Mouse (Mus musculus): Measurements from ENCODE around the gene Gfi1b. TPM values are rescaled to one million over a fixed set of nuclear protein-coding genes. Genes with fewer than 3 reads are reported as not detected.

Gene Gfi1b
- polyA plus RNA-seq, 1 experiment, result not detected

DNA sequence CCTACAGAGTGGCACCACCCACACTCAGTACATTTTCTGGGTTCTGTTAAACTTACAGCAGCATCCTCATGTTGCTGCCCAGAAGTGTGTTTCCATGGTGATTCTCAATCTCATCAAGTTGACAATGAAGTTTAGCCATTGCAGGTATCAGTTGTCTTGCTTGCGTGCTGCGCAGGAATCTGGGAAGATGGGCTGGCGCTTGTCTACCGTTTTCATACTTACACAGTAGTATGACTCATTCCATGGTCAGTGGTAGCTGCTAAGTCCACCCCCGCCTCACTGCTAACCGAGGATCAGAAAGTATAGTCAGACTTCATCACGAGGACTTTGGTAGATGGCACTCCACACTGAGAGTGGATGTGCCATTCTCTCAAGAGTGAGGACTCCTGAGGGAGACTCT, 31.6 kb upstream of the Gfi1b start:
- peaks cover 18% of the 10 kb centered on the region for H3K36me3 ChIP-seq (ENCODE audit: control insufficient read depth, insufficient read depth)
- peaks cover 8% of the 10 kb centered on the region for H3K79me3 ChIP-seq (ENCODE audit: low read depth)
- no peak overlapping the region for H3ac ChIP-seq (ENCODE audit: control insufficient read depth, insufficient read length, low read depth)
- H3K79me2 ChIP-seq (ENCODE audit: control insufficient read depth, insufficient read depth), result peaks cover 37% of the 10 kb centered on the region
- TF ChIP-seq CEBPB (IDR thresholded peaks at IDR 0.05; ENCODE audit: low read depth) (no peak), MAX (IDR thresholded peaks at IDR 0.05) (no peak), USF1 (IDR thresholded peaks at IDR 0.05; ENCODE audit: low read depth) (no peak), MYOD1 (IDR thresholded peaks at IDR 0.05; ENCODE audit: control insufficient read depth, insufficient read length, low read depth) (no peak), CTCF (IDR thresholded peaks at IDR 0.05; ENCODE audit: control insufficient read depth, insufficient read depth, insufficient read length) (no peak), MYOG (IDR thresholded peaks at IDR 0.05; ENCODE audit: control insufficient read depth, extremely low read depth, insufficient read length) (no peak), FOSL1 (IDR thresholded peaks at IDR 0.05; ENCODE audit: insufficient read depth, low read length, poor library complexity, severe bottlenecking) (no peak)
- H3K27me3 ChIP-seq (ENCODE audit: control insufficient read depth, insufficient read depth, insufficient read length), result no peaks in the 10 kb centered on the region
- H3K4me3 ChIP-seq (ENCODE audit: insufficient read depth, poor library complexity, severe bottlenecking), result no peak overlapping the region

DNA sequence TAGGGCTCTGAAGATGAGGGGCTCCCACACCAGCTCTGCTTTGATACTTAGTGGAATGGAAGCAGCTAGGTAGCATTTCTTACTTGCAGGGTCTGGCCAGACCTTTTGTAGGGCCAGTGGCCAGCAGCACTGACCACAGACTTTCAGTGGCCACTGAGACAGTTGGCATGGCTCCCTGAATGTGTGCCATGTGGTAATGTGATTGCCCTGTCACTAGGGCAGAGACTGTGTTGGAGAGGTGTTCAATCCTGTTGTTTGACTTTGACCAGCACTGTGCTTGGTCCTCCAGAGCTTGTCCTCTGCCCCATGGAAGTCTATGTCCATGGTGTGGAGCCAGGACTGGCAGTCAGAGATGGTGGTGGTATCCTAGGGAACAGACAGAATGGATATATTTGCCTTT, 28.7 kb upstream of the Gfi1b start:
- H3K27me3 ChIP-seq (ENCODE audit: control insufficient read depth, insufficient read depth, insufficient read length), result no peaks in the 10 kb centered on the region
- TF ChIP-seq CTCF (IDR thresholded peaks at IDR 0.05; ENCODE audit: control insufficient read depth, insufficient read depth, insufficient read length) (no peak), CEBPB (IDR thresholded peaks at IDR 0.05; ENCODE audit: low read depth) (no peak), USF1 (IDR thresholded peaks at IDR 0.05; ENCODE audit: low read depth) (no peak), MAX (IDR thresholded peaks at IDR 0.05) (no peak), FOSL1 (IDR thresholded peaks at IDR 0.05; ENCODE audit: insufficient read depth, low read length, poor library complexity, severe bottlenecking) (no peak), MYOD1 (IDR thresholded peaks at IDR 0.05; ENCODE audit: control insufficient read depth, insufficient read length, low read depth) (no peak), MYOG (IDR thresholded peaks at IDR 0.05; ENCODE audit: control insufficient read depth, extremely low read depth, insufficient read length) (no peak)
- peaks cover 6% of the 10 kb centered on the region for H3K36me3 ChIP-seq (ENCODE audit: control insufficient read depth, insufficient read depth)
- no peak overlapping the region for H3K4me3 ChIP-seq (ENCODE audit: insufficient read depth, poor library complexity, severe bottlenecking)
- H3K79me3 ChIP-seq (ENCODE audit: low read depth), result peaks cover 18% of the 10 kb centered on the region
- H3K79me2 ChIP-seq (ENCODE audit: control insufficient read depth, insufficient read depth), result peaks cover 59% of the 10 kb centered on the region
- no peak overlapping the region for H3ac ChIP-seq (ENCODE audit: control insufficient read depth, insufficient read length, low read depth)

DNA sequence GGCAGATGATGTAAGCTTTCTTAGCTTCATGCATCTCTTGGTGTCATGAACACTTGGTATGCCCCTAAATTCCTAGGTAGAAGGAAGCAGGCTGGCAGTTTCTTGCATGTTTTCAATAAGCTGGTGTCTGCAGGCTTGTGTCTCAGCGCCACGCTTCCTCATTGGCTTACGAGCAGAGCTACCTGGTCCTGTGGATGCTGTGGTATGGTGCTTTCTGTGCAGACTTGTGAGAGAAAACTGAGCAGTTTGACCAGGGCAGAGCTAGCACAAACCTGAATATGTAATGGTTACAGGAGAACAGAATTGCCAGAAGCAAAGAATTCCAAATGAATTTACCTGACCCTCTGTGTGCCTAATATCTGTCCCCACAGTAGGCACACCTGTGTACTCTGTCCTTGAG, 21.3 kb upstream of the Gfi1b start:
- H3K4me3 ChIP-seq (ENCODE audit: insufficient read depth, poor library complexity, severe bottlenecking), result no peak overlapping the region
- H3K79me2 ChIP-seq (ENCODE audit: control insufficient read depth, insufficient read depth), result peaks cover 62% of the 10 kb centered on the region
- no peak for TF ChIP-seq FOSL1 (IDR thresholded peaks at IDR 0.05; ENCODE audit: insufficient read depth, low read length, poor library complexity, severe bottlenecking)
- TF ChIP-seq MYOG (IDR thresholded peaks at IDR 0.05; ENCODE audit: control insufficient read depth, extremely low read depth, insufficient read length), result no peak
- TF ChIP-seq MYOD1 (IDR thresholded peaks at IDR 0.05; ENCODE audit: control insufficient read depth, insufficient read length, low read depth), result no peak
- no peak for TF ChIP-seq CTCF (IDR thresholded peaks at IDR 0.05; ENCODE audit: control insufficient read depth, insufficient read depth, insufficient read length)
- no peak for TF ChIP-seq USF1 (IDR thresholded peaks at IDR 0.05; ENCODE audit: low read depth)
- H3K79me3 ChIP-seq (ENCODE audit: low read depth), result peaks cover 28% of the 10 kb centered on the region
- H3K27me3 ChIP-seq (ENCODE audit: control insufficient read depth, insufficient read depth, insufficient read length), result no peaks in the 10 kb centered on the region
- H3ac ChIP-seq (ENCODE audit: control insufficient read depth, insufficient read length, low read depth), result no peak overlapping the region
- no peaks in the 10 kb centered on the region for H3K36me3 ChIP-seq (ENCODE audit: control insufficient read depth, insufficient read depth)

DNA sequence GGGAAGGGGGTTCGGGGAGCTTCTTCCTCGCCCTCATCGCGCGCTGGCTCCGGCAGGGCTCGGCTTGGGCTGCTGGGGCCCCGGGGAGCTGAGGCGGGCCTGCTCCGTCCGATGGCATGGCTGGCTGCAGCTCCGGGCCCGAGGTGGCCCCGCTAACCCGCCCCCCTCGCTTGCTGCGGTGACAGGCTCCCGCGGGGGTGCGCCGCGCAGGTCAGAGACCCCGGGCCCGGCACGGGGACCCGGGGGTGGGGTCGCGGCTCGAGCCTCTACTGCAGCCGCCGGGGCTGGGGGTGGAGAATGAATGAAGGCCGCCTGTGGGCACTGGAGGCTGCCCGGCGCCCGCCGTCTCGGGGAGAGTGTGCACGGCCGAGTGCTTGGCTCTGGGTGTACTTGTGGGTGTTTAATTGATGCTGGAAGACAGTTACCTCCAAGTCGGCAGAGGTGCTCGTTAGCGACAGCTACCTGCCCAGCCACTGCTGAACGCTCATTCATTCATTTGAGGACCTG, 19.7 kb upstream of the Gfi1b start:
- TF ChIP-seq MAX (IDR thresholded peaks at IDR 0.05) (no peak), USF1 (IDR thresholded peaks at IDR 0.05; ENCODE audit: low read depth) (no peak), CTCF (IDR thresholded peaks at IDR 0.05; ENCODE audit: control insufficient read depth, insufficient read depth, insufficient read length) (no peak), MYOD1 (IDR thresholded peaks at IDR 0.05; ENCODE audit: control insufficient read depth, insufficient read length, low read depth) (no peak), MYOG (IDR thresholded peaks at IDR 0.05; ENCODE audit: control insufficient read depth, extremely low read depth, insufficient read length) (no peak), CEBPB (IDR thresholded peaks at IDR 0.05; ENCODE audit: low read depth) (no peak), FOSL1 (IDR thresholded peaks at IDR 0.05; ENCODE audit: insufficient read depth, low read length, poor library complexity, severe bottlenecking) (no peak)
- H3K4me3 ChIP-seq (ENCODE audit: insufficient read depth, poor library complexity, severe bottlenecking), result peak overlapping the region; percentile 86

DNA sequence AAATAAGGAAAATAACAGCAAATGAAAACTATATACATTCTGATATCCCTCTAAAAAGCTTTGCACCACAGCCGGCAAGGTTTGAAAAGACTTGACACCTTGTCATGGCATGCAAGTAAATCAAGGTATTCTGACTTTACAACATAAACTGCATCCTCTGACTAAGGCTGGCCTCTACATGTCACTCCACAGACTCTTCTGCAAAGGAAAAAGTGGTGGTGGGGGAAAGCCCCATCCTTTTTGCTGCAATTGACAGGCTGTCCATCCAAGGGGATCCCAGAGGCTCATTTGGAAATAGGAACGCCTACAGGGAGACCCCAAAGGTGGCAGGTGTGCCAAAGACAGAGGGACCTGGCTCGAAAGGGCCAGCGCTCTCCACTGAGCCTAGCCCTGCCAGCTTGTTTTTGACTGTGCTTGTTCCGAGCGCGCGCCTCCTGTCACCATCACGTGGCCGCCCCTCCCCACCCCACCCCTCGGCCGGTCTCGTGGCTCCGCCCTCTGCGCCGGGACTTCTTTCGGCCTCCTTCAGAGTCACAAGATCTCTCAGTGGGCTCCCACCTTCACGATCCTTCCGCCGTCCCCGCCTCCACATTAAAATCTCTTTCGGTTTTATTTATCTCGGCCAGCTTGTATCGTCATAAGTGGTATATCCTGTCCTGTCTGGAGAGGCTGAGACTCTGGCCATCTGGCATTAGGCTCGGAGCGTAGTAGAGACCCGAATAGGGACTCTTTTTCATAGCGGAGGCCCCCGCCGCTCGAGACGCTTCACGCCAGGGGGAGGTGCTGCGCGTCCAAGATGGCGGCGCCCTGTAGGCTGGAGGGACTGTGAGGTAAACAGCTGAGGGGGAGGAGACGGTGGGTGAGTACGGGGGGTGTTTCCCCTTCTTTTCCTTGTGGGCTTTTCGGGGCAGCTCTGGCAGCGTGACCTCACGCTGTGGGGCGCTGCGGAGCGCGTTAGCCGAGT, 19.0 kb upstream of the Gfi1b start, which contains the start of gene Tsc1:
Gene Tsc1 (plus strand): TSS at position 768 of the 964 bp plus-strand sequence.
- Histone ChIP-seq H3K79me3 (ENCODE audit: low read depth) (peaks cover 18% of the 10 kb centered on the region), H3K79me2 (ENCODE audit: control insufficient read depth, insufficient read depth) (peaks cover 44% of the 10 kb centered on the region), H3K4me3 (ENCODE audit: insufficient read depth, poor library complexity, severe bottlenecking) (peak within 1 kb of the TSS; percentile 86), H3K27me3 (ENCODE audit: control insufficient read depth, insufficient read depth, insufficient read length) (no peaks in the 10 kb centered on the region), H3ac (ENCODE audit: control insufficient read depth, insufficient read length, low read depth) (peak within 1 kb of the TSS; percentile 81), H3K36me3 (ENCODE audit: control insufficient read depth, insufficient read depth) (no peaks in the 10 kb centered on the region)
- no peak for TF ChIP-seq MAX (IDR thresholded peaks at IDR 0.05)
- TF ChIP-seq USF1 (IDR thresholded peaks at IDR 0.05; ENCODE audit: low read depth), result peak; percentile 86

More for the DNA sequence above, 19.7 kb upstream of the Gfi1b start:
- no peaks in the 10 kb centered on the region for H3K36me3 ChIP-seq (ENCODE audit: control insufficient read depth, insufficient read depth)
- peak overlapping the region; percentile 81 for H3ac ChIP-seq (ENCODE audit: control insufficient read depth, insufficient read length, low read depth)
- peaks cover 24% of the 10 kb centered on the region for H3K79me3 ChIP-seq (ENCODE audit: low read depth)
- peaks cover 51% of the 10 kb centered on the region for H3K79me2 ChIP-seq (ENCODE audit: control insufficient read depth, insufficient read depth)
- no peaks in the 10 kb centered on the region for H3K27me3 ChIP-seq (ENCODE audit: control insufficient read depth, insufficient read depth, insufficient read length)
